Mouse (Mus musculus) myocyte (in vitro differentiated cells): Measurements from ENCODE around the gene Psrc1. TPM values are rescaled to one million over a fixed set of nuclear protein-coding genes. Genes with fewer than 3 reads are reported as not detected.

Source experiments
- H3K27me3 ChIP-seq: one replicate; pipeline ENCODE4 v1.6.1; 2011; ENCODE audit not compliant: control insufficient read depth, insufficient read depth, insufficient read length
- H3K36me3 ChIP-seq: one replicate; pipeline ENCODE4 v1.6.1; 2011; ENCODE audit not compliant: control insufficient read depth, insufficient read depth
- H3K4me2 ChIP-seq: one replicate; pipeline ENCODE4 v1.6.1; 2011; ENCODE audit warnings: low read depth, control low read depth
- H3K4me3 ChIP-seq: one replicate; pipeline ENCODE4 v1.5.1; 2011; ENCODE audit warnings: mild to moderate bottlenecking, control low read depth, moderate library complexity
- H3K79me2 ChIP-seq: one replicate; pipeline ENCODE4 v1.6.1; 2011; ENCODE audit not compliant: control insufficient read depth, insufficient read depth
- H3ac ChIP-seq: one replicate; pipeline ENCODE4 v1.6.1; 2011; ENCODE audit not compliant: control insufficient read depth, insufficient read length
- CEBPB ChIP-seq: IDR thresholded peaks from 2 replicates; pipeline ENCODE4 v1.6.1; 2011; ENCODE audit warnings: mild to moderate bottlenecking, moderate library complexity; ENCODE audit not compliant: poor library complexity, insufficient read depth, severe bottlenecking
- E2F4 ChIP-seq: IDR thresholded peaks from one replicate; pipeline ENCODE4 v1.6.1; 2011; ENCODE audit warnings: mild to moderate bottlenecking, control low read depth, moderate library complexity; ENCODE audit not compliant: insufficient read depth
- MAX ChIP-seq: IDR thresholded peaks from one replicate; pipeline ENCODE4 v1.6.1; 2011; ENCODE audit warnings: low read depth, mild to moderate bottlenecking, control low read depth
- MYOD1 ChIP-seq, 3 experiments: IDR thresholded peaks; one replicate each; pipeline ENCODE4 v1.6.1; 2011; ENCODE audit warnings: control low read depth in 2 of 3, low read depth in 2 of 3, mild to moderate bottlenecking in 2 of 3, moderate library complexity in 1 of 3; ENCODE audit not compliant: insufficient read length in 2 of 3, control insufficient read depth in 1 of 3
- MYOG ChIP-seq, 3 experiments: IDR thresholded peaks; one replicate each; pipeline ENCODE4 v1.6.1; 2011; ENCODE audit warnings: control low read depth in 2 of 3, low read depth in 2 of 3, mild to moderate bottlenecking in 2 of 3; ENCODE audit not compliant: insufficient read length in 2 of 3, control insufficient read depth in 1 of 3, insufficient read depth in 1 of 3
- POLR2A ChIP-seq: IDR thresholded peaks from one replicate; pipeline ENCODE4 v1.6.1; 2011; ENCODE audit warnings: low read depth, mild to moderate bottlenecking, control low read depth, moderate library complexity; ENCODE audit not compliant: insufficient read length
- POLR2AphosphoS2 ChIP-seq: IDR thresholded peaks from one replicate; pipeline ENCODE4 v1.6.1; 2011; ENCODE audit warnings: low read depth, control low read depth; ENCODE audit not compliant: insufficient read length
- REST ChIP-seq: IDR thresholded peaks from one replicate; pipeline ENCODE4 v1.6.1; 2011; ENCODE audit warnings: mild to moderate bottlenecking, control low read depth, moderate library complexity; ENCODE audit not compliant: insufficient read depth, insufficient read length
- SRF ChIP-seq: IDR thresholded peaks from one replicate; pipeline ENCODE4 v1.6.1; 2011; ENCODE audit warnings: low read depth; ENCODE audit not compliant: control insufficient read depth, insufficient read length
- TCF12 ChIP-seq: IDR thresholded peaks from one replicate; pipeline ENCODE4 v1.6.1; 2011; ENCODE audit warnings: mild to moderate bottlenecking, control low read depth; ENCODE audit not compliant: poor library complexity, insufficient read depth, severe bottlenecking
- TCF3 ChIP-seq: IDR thresholded peaks from one replicate; pipeline ENCODE4 v1.6.1; 2011; ENCODE audit warnings: low read depth, control low read depth; ENCODE audit not compliant: insufficient read length
- USF1 ChIP-seq: IDR thresholded peaks from one replicate; pipeline ENCODE4 v1.6.1; 2011; ENCODE audit warnings: low read depth, mild to moderate bottlenecking, control low read depth, moderate library complexity
- polyA plus RNA-seq: library from polyadenylated mRNA; unstranded; fragments of >200 nt; fragmentation: generic; extraction: Trizol; gene quantifications from one replicate; pipeline ENCODE4 v1.2.1, GENCODE M21; 2012; ENCODE audit warnings: missing spikeins

Gene Psrc1
- polyA plus RNA-seq, 1 experiment: 16.5 TPM

GRCm38 (mm10) chr3:108423844-108424801 lies 40.5 kb downstream of the Psrc1 start:
- Histone ChIP-seq H3ac (no peak overlapping the region), H3K27me3 (peaks cover 5% of the 10 kb centered on the region), H3K4me2 (no peak overlapping the region), H3K79me2 (no peaks in the 10 kb centered on the region), H3K36me3 (peaks cover 37% of the 10 kb centered on the region), H3K4me3 (no peak overlapping the region)
- no peak for TF ChIP-seq TCF3
- peak; percentile 94 for TF ChIP-seq POLR2AphosphoS2
- TF ChIP-seq POLR2A: peak; percentile 30

DNA sequence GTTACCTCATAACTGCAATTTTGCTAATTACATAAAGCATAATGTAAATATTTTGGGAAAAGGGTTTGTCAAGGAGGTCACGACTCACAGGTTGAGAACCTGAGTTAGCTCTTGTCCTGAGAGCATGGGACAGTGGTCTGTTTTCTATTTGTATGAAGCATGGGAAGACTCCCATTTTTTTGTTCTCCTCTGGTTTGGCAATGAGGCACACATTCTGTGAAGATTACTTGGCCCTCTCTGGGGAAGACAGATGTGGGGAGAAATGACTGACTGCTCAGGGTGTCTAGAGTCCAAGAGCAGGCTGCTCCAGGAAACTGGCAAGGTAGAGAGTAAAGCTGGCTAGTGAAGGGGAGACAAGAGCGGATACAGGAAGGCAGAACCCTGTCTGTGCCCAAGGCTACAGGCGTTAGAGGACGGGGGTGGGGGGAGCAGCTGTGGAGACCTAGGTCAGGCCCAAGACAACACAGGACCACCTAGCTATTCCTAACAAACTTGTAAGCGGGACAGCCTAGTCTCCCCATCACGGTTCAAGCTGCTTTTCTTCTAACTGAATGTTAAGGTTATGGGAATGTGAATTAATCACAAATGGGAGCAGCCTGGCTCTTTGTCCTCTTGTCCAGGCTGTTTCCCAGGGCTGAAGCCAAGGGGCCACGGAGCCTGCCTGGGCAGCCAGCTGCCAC lies 41.4 kb downstream of the Psrc1 start:
- Histone ChIP-seq H3K4me3 (no peak overlapping the region), H3ac (no peak overlapping the region), H3K27me3 (peaks cover 5% of the 10 kb centered on the region), H3K36me3 (peaks cover 46% of the 10 kb centered on the region), H3K4me2 (no peak overlapping the region), H3K79me2 (no peaks in the 10 kb centered on the region)
- no peak for TF ChIP-seq POLR2AphosphoS2
- TF ChIP-seq REST: no peak
- no peak for TF ChIP-seq MYOD1 (IDR thresholded peaks at IDR 0.05; ENCODE audit: control insufficient read depth in 1 of 3, insufficient read length in 2 of 3, low read depth in 2 of 3)
- no peak for TF ChIP-seq TCF12
- TF ChIP-seq MYOG (IDR thresholded peaks at IDR 0.05; ENCODE audit: control insufficient read depth in 1 of 3, insufficient read depth in 1 of 3, insufficient read length in 2 of 3, low read depth in 2 of 3): no peak
- TF ChIP-seq E2F4: no peak

DNA sequence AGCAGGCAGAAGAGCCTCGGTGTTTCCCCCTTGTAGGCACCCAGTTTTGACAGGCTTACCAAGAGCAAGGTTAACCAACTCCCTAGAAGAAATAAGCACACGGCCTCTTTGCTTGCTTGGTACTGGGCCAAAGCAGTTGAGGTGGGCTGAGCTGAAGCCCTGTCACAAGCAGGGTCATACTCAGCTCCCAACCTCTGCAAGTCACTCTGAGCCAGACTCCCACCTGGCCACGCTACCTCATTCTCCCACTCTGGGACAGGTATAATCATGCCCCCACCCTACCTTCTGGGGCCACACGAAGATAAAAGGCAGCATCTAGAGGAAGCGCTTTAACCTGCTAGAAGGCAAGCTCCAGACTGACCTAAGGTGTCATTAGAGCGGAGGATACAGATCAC lies 42.0 kb downstream of the Psrc1 start:
- H3ac ChIP-seq: no peak overlapping the region
- peaks cover 2% of the 10 kb centered on the region for H3K27me3 ChIP-seq
- TF ChIP-seq POLR2A (peak; percentile 18), E2F4 (no peak), CEBPB (no peak), POLR2AphosphoS2 (peak; percentile 79), USF1 (no peak)
- H3K79me2 ChIP-seq: no peaks in the 10 kb centered on the region
- no peak overlapping the region for H3K4me3 ChIP-seq
- peaks cover 51% of the 10 kb centered on the region for H3K36me3 ChIP-seq
- no peak overlapping the region for H3K4me2 ChIP-seq

DNA sequence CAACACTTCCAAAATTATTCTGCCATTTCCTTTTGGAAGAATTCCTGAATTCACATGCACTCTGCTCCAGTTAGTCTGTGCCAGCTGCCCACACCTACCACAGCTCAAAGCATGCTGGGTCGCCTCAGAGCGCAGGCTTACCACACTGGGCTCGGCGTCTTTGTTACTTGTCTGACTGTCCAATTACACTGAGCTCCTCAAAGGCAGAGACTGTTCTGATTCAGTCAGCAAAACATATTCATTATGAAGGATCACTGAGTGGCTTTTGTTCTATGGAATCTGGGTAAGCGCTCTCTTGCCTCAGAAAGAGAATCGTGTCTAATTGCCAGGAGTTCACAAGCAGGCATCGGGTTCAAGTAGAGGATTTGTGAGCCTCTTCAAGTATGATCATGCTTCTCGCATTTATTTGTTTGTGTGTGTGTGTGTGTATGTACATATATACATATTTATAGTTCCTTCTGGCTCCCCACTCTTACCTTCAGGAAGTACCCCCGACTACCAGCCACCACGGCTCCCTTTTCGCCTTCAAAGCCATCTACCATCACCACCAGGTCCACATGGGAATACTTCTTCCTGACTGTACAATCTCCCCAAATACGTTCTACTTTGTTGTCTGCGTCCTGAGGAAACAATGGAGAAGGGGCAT lies 49.0 kb downstream of the Psrc1 start:
- no peak for TF ChIP-seq TCF3
- no peak for TF ChIP-seq REST
- no peak for TF ChIP-seq TCF12
- peak; percentile 61 for TF ChIP-seq POLR2AphosphoS2
- TF ChIP-seq MAX: no peak
- TF ChIP-seq CEBPB: no peak
- no peak for TF ChIP-seq E2F4
- TF ChIP-seq SRF: no peak

GRCm38 (mm10) chr3:108433188-108433880 lies 49.7 kb downstream of the Psrc1 start:
- H3K4me2 ChIP-seq: no peak overlapping the region
- H3K27me3 ChIP-seq: no peaks in the 10 kb centered on the region
- H3ac ChIP-seq: no peak overlapping the region
- H3K36me3 ChIP-seq: peaks cover 90% of the 10 kb centered on the region
- no peak overlapping the region for H3K4me3 ChIP-seq
- peaks cover 25% of the 10 kb centered on the region for H3K79me2 ChIP-seq
- TF ChIP-seq MAX: no peak

More for the DNA sequence above, 49.0 kb downstream of the Psrc1 start:
- peaks cover 90% of the 10 kb centered on the region for H3K36me3 ChIP-seq
- H3K4me3 ChIP-seq: no peak overlapping the region
- no peak overlapping the region for H3ac ChIP-seq
- peaks cover 18% of the 10 kb centered on the region for H3K79me2 ChIP-seq
- H3K4me2 ChIP-seq: no peak overlapping the region
- H3K27me3 ChIP-seq: no peaks in the 10 kb centered on the region
